Mouse (Mus musculus) ES-CJ7 (cell line): ENCODE data around the gene Hnrnpa2b1.
"Not testable (repeated sequence)": the region's sequence is repeated elsewhere in the genome, so short reads cannot be mapped to it uniquely, and the experiment has no call there.

Experiments used
- DNase-seq: peaks from one replicate; pipeline ENCODE4 v3.0.0; 2011; ENCODE audit warnings: low read depth, low spot score

Hnrnpa2b1 gene

DNA sequence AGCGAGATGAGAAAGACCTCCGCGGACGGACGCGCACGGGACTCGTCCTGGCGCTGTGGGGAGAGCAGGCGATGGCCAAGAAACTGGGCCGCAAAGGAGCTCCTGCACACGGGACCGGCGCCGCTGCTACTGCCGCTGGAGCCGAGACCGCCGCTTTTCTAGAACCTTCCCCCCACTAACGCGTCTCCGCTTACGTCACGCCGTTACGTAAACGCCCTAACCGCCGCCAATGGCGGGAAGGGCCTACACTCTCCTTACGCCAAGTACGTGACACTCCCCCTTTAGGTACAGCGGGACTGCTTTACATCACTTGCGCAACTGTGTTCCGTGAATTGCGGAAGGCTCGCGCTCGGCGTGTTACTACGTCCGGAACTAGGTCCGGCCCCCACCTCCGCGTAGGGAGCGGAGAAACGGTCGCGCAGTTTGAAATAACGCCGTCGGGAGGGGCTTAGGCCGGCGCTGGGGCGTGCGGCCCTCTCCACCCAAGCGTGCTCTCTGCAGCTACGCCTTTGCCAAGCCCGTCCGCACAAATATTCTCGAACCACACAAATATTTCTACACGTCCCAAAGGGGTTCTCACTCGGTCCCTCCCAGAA, at the start of gene Hnrnpa2b1:
Gene Hnrnpa2b1, minus strand, starts transcription at position 180 of the 596 bp plus-strand sequence.
- peak; percentile 99 for DNase-seq

DNA sequence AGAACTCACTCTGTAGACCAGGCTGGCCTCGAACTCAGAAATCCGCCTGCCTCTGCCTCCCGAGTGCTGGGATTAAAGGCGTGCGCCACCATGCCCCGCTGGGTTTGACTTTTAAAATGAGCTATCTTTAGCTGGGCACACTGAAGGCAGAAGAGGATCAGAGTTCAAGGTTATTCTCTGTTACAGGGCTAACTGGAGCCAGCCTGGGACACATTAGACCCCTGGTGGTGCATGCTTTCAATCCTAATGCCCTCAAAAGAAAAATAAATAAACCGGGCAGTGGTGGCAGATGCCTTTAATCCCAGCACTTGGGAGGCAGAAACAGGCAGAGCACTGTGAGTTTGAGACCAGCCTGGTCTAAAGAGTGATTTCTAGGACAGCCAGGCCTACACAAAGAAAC, 45.2 kb upstream of the Hnrnpa2b1 start:
- peak; percentile 67 for DNase-seq

- no peak for DNase-seq
Observed at GRCm38 (mm10) chr6:51513745-51514144, 44.1 kb upstream of the Hnrnpa2b1 start.

GRCm38 (mm10) chr6:51510946-51511345, 41.3 kb upstream of the Hnrnpa2b1 start:
- peak; percentile 56 for DNase-seq

- peak; percentile 88 for DNase-seq
Observed at GRCm38 (mm10) chr6:51510094-51510493, 40.4 kb upstream of the Hnrnpa2b1 start.

DNA sequence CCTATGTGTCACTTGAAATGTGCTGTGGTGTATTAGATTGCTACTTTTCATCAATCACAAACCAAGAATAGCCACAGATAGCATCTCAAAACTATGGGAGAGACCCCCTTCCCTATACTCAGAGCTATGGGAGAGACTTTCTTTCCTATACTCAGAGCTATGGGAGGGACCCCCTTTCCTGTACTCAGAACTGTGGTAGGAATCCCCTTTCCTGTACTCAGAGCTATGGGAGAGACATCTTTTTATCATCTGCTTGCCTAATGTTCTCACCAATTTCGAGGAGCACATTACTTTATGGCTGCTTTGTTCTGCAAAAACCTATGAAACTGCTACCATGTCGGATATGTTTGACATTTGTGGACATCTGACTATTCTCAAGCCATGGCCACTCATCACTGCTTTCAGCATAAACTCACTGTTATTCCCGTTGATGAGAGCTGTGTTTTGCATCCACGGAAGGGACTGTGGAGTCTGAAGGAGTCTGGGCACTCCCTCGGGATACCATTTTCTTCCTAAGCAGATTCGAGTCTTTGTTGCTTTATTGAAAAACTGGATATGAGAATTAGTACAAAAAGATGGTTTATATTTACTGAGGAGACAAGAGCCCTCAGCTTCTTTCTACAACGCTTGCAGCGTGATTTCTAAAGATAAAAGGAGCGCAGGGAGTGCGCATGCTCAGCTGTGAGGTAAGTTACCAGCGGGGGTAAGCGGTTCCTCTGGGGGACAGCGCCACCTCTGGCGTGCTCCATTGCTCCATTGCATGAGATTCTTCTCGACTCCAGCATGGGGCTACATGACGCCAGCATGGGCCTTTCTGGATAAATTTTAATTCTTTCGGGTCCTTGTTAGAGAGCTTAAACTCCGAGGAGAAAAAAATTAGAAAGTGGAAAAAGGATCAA, 39.3 kb upstream of the Hnrnpa2b1 start:
- peak; percentile 93 for DNase-seq

DNA sequence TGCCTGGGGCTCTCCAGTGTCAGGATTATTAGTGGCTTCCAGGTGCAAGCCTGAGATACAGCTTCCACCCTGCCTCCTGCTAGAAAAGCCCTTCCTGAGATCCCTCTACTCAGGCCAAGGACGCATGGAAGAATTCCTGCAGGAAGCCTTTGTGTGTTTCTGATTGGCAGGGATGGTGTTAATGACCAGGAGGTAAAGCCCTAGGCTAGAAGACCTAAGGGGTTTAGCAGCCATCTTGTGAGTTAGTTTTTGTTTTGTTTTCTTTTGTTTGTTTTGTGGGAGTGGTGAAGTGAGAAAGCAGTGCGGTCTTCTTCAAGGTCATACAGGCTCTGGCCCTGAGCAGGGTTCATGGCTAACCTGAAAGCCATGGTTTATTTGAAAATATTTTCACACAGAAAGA, 37.9 kb upstream of the Hnrnpa2b1 start:
- peak; percentile 71 for DNase-seq

GRCm38 (mm10) chr6:51505671-51506070, 36.0 kb upstream of the Hnrnpa2b1 start:
- no peak for DNase-seq

DNA sequence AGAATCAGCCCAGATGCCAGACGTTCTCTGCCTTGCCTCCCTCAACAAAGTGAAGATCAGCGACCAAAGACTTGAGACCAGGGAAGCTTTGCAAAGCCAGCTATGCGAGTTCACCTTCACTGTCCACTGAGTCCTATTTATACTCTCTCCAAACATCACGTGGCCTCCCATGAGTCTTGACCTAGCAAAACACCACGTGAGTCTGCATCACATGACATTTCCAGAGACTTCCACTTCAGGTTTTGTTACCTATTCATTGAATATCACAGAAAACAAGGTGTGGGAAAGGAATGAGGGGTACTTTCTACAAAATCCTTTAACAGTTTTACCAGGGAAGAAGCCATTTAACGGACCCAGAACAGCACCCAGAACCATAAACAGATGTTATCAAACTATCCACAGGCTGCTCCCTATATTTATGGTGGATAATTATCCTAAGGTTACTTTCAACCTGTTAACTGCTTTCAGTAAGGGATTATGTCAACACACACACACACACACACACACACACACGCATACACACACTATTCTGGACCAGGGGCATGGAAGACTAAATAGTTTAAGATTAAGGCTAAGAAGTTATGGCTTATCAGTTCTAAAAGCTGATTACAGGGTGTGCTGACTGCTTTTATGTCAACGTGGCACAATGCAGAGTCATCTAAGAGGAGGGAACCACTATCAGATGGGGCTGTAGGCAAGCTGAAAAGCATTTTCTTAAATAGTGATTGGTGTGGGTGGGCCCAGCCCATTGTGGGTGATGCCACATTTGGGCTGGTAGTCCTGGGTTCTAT, 27.8 kb upstream of the Hnrnpa2b1 start:
- DNase-seq = no peak

DNA sequence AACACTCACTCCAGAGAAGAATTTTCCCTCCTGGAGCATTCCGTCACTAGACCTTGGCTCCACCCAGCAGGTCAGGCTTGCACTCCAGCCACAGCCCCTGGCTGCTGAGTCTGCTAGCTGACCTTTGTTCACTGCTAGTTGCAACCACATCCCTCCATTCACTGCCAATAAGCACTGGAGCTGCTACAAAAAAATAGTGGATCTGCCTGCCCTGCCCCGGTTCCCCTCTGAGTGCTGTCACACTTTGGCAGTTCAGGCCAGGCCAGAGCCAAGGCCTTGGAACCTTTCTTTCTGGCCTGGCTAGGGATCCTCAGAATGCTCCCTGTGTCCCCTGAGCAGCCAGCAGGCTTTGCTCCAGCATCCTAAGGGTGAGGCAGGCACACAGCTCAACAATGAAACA, 20.1 kb upstream of the Hnrnpa2b1 start:
- peak; percentile 45 for DNase-seq

DNA sequence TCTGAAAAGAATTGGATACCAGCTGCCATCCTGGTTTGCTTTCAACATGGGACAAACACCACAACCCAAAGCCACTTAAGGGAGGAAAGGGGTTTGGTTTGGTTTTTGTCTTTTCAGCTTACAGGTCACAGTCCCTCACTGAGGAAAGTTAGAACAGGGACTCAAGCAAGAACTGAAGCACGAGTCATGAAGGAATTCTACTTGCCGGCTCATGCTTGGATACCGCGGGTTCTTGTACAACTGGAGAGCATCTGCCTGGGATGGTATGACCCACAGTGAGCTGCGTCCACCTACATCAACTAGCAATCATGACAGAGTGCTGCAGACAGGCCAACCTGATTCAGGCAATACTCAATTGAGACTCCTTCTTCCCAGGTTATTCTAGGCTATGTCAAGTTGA, 17.0 kb upstream of the Hnrnpa2b1 start:
- no peak for DNase-seq

DNA sequence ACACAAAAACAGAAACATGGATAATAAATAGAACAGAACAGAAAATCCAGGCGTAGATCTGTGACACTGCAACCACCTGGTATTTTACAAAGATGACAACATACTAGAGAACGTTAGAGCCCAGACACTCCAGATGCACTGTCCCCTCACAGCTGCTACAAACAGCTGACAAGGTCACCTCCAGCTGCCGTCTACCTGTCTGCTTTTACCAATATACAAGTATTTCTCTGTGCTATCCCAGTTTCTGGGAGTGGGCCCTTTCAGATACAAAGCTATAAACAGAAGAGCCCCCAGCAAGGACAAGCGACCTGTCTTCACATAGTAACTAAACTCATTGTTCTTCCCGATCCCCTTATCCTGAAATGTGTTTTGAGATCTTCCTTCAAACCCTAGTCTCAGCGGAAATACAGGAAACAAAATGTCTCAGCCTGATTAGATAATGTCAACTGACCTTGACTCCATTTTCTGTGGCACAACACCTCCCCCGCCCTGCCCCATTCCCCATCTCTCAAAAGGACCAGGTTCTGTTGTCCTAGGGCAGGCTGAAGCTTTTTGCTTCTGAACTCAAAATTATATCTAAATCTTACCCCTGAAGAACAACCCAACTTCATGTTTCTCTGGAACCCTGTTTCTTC, 16.5 kb upstream of the Hnrnpa2b1 start:
- DNase-seq = no peak

- peak; percentile 62 for DNase-seq
Observed at GRCm38 (mm10) chr6:51485646-51486045, 16.0 kb upstream of the Hnrnpa2b1 start.

DNA sequence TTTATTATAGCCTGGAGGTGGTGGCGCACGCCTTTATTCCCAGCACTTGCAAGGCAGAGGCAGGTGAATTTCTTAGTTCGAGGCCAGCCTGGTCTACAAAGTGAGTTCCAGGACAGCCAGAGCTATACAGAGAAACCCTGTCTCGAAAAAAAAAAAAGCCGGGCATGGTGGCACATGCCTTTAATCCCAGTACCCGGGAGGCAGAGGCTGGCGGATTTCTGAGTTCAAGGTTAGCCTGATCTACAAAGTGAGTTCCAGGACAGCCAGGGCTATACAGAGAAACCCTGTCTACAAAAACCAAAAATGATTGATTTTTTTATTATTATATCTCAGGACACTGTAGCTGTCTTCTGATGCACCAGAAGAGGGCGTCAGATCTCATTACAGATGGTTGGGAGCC, 14.9 kb upstream of the Hnrnpa2b1 start:
- DNase-seq = not testable (repeated sequence)

DNA sequence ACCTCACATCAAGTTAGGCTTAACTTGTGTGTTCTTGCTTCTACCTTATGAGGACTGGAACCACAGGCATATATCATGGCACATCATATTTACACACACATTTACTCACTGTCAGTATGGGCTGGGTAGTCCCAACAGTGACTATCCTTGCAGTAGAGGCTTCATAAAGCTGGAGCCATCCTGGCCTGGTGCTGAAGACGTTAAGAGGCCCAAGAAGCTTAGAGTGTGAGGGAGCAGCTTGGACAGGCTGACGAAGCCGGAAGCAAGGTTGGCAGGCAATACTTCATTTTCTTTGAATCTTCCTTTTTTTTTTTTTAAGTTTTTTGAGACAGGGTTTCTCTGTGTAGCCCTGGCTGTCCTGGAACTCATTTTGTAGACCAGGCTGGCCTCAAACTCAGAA, 14.2 kb upstream of the Hnrnpa2b1 start:
- no peak for DNase-seq

GRCm38 (mm10) chr6:51481548-51481947, 11.9 kb upstream of the Hnrnpa2b1 start:
- DNase-seq = no peak

GRCm38 (mm10) chr6:51479136-51479731, 9.5 kb upstream of the Hnrnpa2b1 start:
- no peak for DNase-seq

DNA sequence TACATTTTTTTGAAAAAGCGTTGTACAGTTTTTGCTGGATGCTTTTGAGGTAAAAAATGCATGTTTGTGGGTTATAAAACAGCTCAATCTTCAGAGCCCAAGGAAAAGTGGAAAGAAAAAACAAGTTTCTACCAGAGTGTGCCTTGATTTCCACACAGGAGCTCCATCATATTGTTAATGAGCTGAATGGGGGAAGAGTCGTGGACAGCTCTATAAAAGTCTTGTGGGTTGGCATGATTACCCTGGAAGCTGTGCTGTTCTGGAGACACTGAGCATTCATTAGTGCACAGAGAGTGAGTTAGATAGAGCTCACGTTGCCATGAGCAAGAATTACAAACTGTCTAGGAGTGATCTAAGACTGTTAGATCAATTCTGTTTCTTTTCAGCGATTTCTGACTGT, 2.5 kb upstream of the Hnrnpa2b1 start:
- no peak for DNase-seq

DNA sequence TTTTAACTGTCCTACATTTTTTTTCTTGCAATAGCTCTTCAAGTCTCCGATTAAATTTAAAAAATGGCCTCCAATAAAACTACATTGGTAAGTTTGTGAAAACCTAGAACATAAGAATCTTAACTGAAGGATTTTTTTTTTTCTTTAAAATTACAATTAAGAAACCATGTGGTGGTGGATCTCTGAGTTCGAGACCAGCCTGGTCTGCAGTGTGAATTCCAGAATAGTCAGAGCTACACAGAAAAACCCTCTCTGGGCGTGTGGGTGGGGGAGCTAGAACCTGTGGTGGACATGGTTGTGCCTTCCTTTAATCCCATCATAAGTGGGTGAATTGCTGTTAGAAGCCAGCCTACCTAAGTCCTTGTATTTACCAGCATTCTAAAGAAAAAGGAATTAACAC, 2.1 kb upstream of the Hnrnpa2b1 start:
- no peak for DNase-seq

DNA sequence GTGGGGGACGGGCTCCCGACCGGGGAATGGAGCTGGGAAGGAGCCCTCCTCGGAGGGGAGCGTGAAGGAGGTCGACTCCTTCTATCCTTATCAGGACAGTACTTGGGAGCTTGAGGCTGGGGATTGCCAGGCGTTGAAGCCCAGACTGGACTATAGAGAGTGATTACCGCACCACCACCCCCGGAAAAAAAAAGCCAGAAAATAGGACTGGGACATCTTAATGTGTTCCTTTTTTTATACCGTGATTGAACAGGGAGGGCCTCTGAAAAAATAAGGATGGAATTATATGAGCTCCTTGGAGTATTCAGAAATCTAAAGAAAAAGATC, 1.4 kb upstream of the Hnrnpa2b1 start:
- no peak for DNase-seq
